ENCODE assay signal across 8 mouse cellular contexts in the genomic region with DNA sequence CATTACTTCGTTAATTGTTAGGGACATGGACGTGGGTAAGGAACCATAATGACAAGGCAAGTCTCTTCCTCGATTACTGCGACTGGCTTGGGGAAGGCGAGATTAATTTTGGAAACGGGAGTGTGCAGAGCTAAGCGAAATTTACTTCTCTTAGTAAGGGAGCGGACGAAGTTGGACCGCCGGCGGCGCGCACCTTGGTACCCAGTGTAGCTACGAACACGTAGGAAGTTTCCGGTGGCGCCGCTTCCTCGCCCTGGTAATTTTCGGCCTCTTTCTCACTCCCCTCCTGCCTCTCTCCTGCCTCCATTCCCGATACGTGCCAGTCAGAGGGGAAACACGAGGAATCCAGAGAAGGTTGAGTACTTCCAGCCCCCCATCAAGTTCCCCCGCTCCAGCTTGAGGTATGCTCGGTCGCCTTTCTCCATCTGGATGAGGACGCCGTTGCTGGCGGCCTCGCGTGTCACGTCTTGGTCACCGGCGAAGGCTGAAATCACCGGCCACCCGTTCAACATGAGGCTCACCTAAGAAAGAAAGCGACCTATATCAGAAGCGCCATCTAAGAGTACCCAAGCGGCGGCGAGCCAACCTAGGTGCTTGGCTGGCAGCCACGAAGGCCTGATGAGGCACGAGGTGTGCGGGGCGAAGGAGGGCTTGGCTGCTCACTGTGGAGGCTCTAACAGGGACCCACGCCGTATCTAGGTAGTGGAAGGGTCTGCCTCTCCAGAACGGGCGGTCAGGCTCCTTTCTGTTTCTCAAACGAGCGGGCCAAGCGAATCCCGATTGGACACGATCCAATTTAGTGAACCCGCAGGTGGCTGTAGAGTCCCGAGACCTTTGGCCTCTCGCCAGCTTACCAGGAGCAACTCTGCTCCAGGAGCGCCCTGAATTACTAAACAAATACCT. TPM values are rescaled to one million over a fixed set of nuclear protein-coding genes. Genes with fewer than 3 reads are reported as not detected.
DNase-seq lines count a peak whose midpoint lies in the region; ATAC-seq and TF ChIP-seq lines count a peak whose summit lies in the region.

No protein-coding gene starts in this region.

- H3K4me2 ChIP-seq in limb, embryonic 11.5 days (ENCODE audit: low read depth, severe bottlenecking): peak overlapping the region; percentile 98

- intact Hi-C loops in left cerebral cortex, postnatal 4 days (cut with DNase I): loop anchor here (10.0 kb wide), 1 partner anchor 535 kb away; no protein-coding TSS in a partner anchor
- intact Hi-C loops in left cerebral cortex, postnatal 36 days (cut with DNase I): loop anchor here (5.0 kb wide), 2 partner anchors 67 to 538 kb away; no protein-coding TSS in a partner anchor

- no peak for TF ChIP-seq POLR2A in small intestine, adult 2 months (IDR thresholded peaks at IDR 0.05; ENCODE audit: low read depth, low read length)

- no peak for TF ChIP-seq CTCF in small intestine, adult 2 months (IDR thresholded peaks at IDR 0.05; ENCODE audit: extremely low read depth, insufficient read length, insufficient replicate concordance, low read depth, low read length)

- peak overlapping the region; percentile 70 for H3K4me3 ChIP-seq in hindbrain, embryonic 10.5 days
- peak overlapping the region; percentile 48 for H3K4me3 ChIP-seq in limb, embryonic 11.5 days (ENCODE audit: low read depth, low read length)
- H3K4me3 ChIP-seq in small intestine, adult 2 months (ENCODE audit: low read depth, low read length): peak overlapping the region; percentile 2; the same call in 1 of the 2 replicates

- H3K36me3 ChIP-seq in hindbrain, embryonic 10.5 days: no peaks in the 10 kb centered on the region
- H3K36me3 ChIP-seq in limb, embryonic 11.5 days (ENCODE audit: control insufficient read depth, insufficient read depth, low read length): no peaks in the 10 kb centered on the region
- H3K36me3 ChIP-seq in small intestine, adult 2 months (ENCODE audit: control insufficient read depth, insufficient read depth, low read length): no peaks in the 10 kb centered on the region

- ATAC-seq in limb, embryonic 11.5 days (ENCODE audit: insufficient number of reproducible peaks, low FRiP score, low TSS enrichment, low read depth): no peak
- ATAC-seq in monocyte, adult 5-6 weeks (replicated peaks; ENCODE audit: insufficient number of reproducible peaks, low FRiP score, low TSS enrichment, poor library complexity, severe bottlenecking): no peak

- peaks cover 95% of the 10 kb centered on the region for H3K27me3 ChIP-seq in hindbrain, embryonic 10.5 days (ENCODE audit: insufficient read depth, poor library complexity, severe bottlenecking)
- H3K27me3 ChIP-seq in limb, embryonic 11.5 days (ENCODE audit: control insufficient read depth, insufficient read depth, low read length): peaks cover 73% of the 10 kb centered on the region
- H3K27me3 ChIP-seq in small intestine, adult 2 months (ENCODE audit: control insufficient read depth, insufficient read depth, low read length): peaks cover 68% of the 10 kb centered on the region

- H3K9me3 ChIP-seq in hindbrain, embryonic 10.5 days: no peaks in the 10 kb centered on the region
- H3K9me3 ChIP-seq in limb, embryonic 11.5 days (ENCODE audit: control insufficient read depth, low read length): no peaks in the 10 kb centered on the region

- H3K9ac ChIP-seq in limb, embryonic 11.5 days (ENCODE audit: low read length): no peak overlapping the region; the same call in 1 of the 2 replicates

- H3K4me1 ChIP-seq in hindbrain, embryonic 10.5 days (replicated peaks): peaks cover 69% of the 10 kb centered on the region
- H3K4me1 ChIP-seq in limb, embryonic 11.5 days (ENCODE audit: control insufficient read depth, insufficient read depth, low read length): peaks cover 28% of the 10 kb centered on the region
- H3K4me1 ChIP-seq in small intestine, adult 2 months (ENCODE audit: control insufficient read depth, insufficient read depth, insufficient read length, low read length): peaks cover 15% of the 10 kb centered on the region

- H3K27ac ChIP-seq in hindbrain, embryonic 10.5 days: 0 out of 2 replicates have a peak overlapping the region, but pooled peaks have one; percentile 57
- no peak overlapping the region for H3K27ac ChIP-seq in limb, embryonic 11.5 days (replicated peaks; ENCODE audit: low read depth, low read length)
- H3K27ac ChIP-seq in small intestine, adult 2 months (ENCODE audit: insufficient read depth, low read depth, low read length): no peak overlapping the region

- DNase-seq in left cerebral cortex, postnatal 4 days: peak; percentile 75
- no peak for DNase-seq in left cerebral cortex, postnatal 36 days (ENCODE audit: low spot score in 2 of 2)
- peak; percentile 90 to 93 for DNase-seq in cerebellum, postnatal 36 days
- peak; percentile 61 for DNase-seq in hindbrain, embryonic 10.5 days (ENCODE audit: low spot score)
- DNase-seq in limb, embryonic 11.5 days (ENCODE audit: low spot score): peak; percentile 70
- DNase-seq in T-cell, adult 2 months (ENCODE audit: low spot score): no peak

- under 1% methylated on average over 59 of the region's 59 CpGs for whole genome bisulfite sequencing in hindbrain, embryonic 10.5 days
- WGBS in limb, embryonic 11.5 days: under 1% methylated on average over 59 of the region's 59 CpGs
- WGBS in small intestine, adult 2 months: 2% methylated on average over 59 of the region's 59 CpGs

RNA-seq across cellular contexts. Expression of a gene that starts 2.2 kb away (rescaled TPM):
- total RNA-seq in left cerebral cortex, postnatal 4 days (2021): 10 to 100 TPM; 33.3 to 39.1 TPM
- total RNA-seq in left cerebral cortex, postnatal 36 days (2021): 10 to 100 TPM in 1 of 2 experiments, 1 to 10 TPM in 1; 9.1 to 15.9 TPM
- 3.6 and 11.7 TPM in 2 replicates for polyA plus RNA-seq in hindbrain, embryonic 10.5 days (2016; fragmentation: Nextera tagmentation; extraction: Ambion mirVana)
- polyA plus RNA-seq in limb, embryonic 11.5 days (2014; fragmentation: Nextera tagmentation; extraction: Ambion mirVana): 4.8 and 5.9 TPM in 2 replicates
- polyA plus RNA-seq in small intestine, adult 2 months (2012; rRNA removed): 0.09 and 0.11 TPM in 2 replicates
- not detected in 3 replicates for total RNA-seq in monocyte, adult 5-6 weeks (2017)

Comparison
In these comparisons a context has a peak if more than half of its experiments do, and no peak if none do; other contexts are left out.
1. DNase-seq: peak in left cerebral cortex, postnatal 4 days (single experiment), cerebellum, postnatal 36 days (2 of 2), hindbrain, embryonic 10.5 days (single experiment) and limb, embryonic 11.5 days (single experiment); none in left cerebral cortex, postnatal 36 days (0 of 2) and T-cell, adult 2 months (single experiment).
2. H3K4me3 ChIP-seq: peak in every context shown above with its lines; median percentile 70 in hindbrain, embryonic 10.5 days; 48 in limb, embryonic 11.5 days; 2 in small intestine, adult 2 months.
3. RNA of a gene that starts 2.2 kb away (total RNA-seq): 33.3 to 39.1 TPM in left cerebral cortex, postnatal 4 days and 9.1 to 15.9 TPM in left cerebral cortex, postnatal 36 days; not detected in monocyte, adult 5-6 weeks; every median in the first group is over 10 times any median in the second.